Mouse (Mus musculus) small intestine, adult 2 months (tissue): ENCODE results near the gene E130308A19Rik. TPM values are rescaled to one million over a fixed set of nuclear protein-coding genes. Genes with fewer than 3 reads are reported as not detected.
A peak's percentile ranks its signal among the peaks of the same experiment; 100 is the strongest.

Experiments
- H3K27ac ChIP-seq: fragments of 200-500 bp; 2 replicates; pipeline ENCODE4 v1.5.1; 2012; ENCODE audit warnings: low read depth, low read length, control low read depth, inconsistent platforms; ENCODE audit not compliant: insufficient read depth
- H3K27me3 ChIP-seq: fragments of 200-500 bp; 2 replicates; pipeline ENCODE4 v1.6.1; 2012; ENCODE audit warnings: mild to moderate bottlenecking, moderate library complexity, low read length, inconsistent platforms; ENCODE audit not compliant: control insufficient read depth, insufficient read depth
- H3K36me3 ChIP-seq: fragments of 200-500 bp; 2 replicates; pipeline ENCODE4 v1.6.1; 2012; ENCODE audit warnings: mild to moderate bottlenecking, low read length, control low read depth, inconsistent platforms; ENCODE audit not compliant: control insufficient read depth, insufficient read depth
- H3K4me1 ChIP-seq: fragments of 200-500 bp; 2 replicates; pipeline ENCODE4 v1.6.1; 2012; ENCODE audit warnings: low read length, inconsistent platforms, mixed read lengths; ENCODE audit not compliant: control insufficient read depth, insufficient read depth, insufficient read length
- H3K4me3 ChIP-seq: fragments of 200-500 bp; 2 replicates; pipeline ENCODE4 v1.5.1; 2012; ENCODE audit warnings: low read depth, mild to moderate bottlenecking, control low read depth, inconsistent platforms, low read length, moderate library complexity
- CTCF ChIP-seq: fragments of 200-500 bp; IDR thresholded peaks from 2 replicates; pipeline ENCODE4 v1.5.1; 2012; ENCODE audit warnings: low read depth, mild to moderate bottlenecking, control low read depth, inconsistent platforms, low read length, moderate library complexity, mixed read lengths; ENCODE audit not compliant: insufficient replicate concordance, insufficient read length; ENCODE audit errors: extremely low read depth
- POLR2A ChIP-seq: fragments of 200-500 bp; IDR thresholded peaks from 2 replicates; pipeline ENCODE4 v1.6.1; 2012; ENCODE audit warnings: low read depth, mild to moderate bottlenecking, control low read depth, inconsistent platforms, low read length, moderate library complexity
- WGBS: fragments of 180-500 bp; shearing (Covaris S2); methylation state at CpG from one replicate; pipeline ENCODE4 v1.1.7; 2018; 5-methylcytosine and 5-hydroxymethylcytosine counted together
- polyA plus RNA-seq: library from polyadenylated mRNA; depleted of rRNA; stranded (reverse); fragments of >200 nt; gene quantifications from 2 replicates; pipeline ENCODE4 v1.2.3, GENCODE M21; 2012

Gene E130308A19Rik
- polyA plus RNA-seq, 1 experiment, result 4.3 TPM

- no peak within 1 kb of the TSS for H3K4me3 ChIP-seq
- H3K4me1 ChIP-seq, result 0 out of 2 replicates have a peak, but pooled peaks cover 2% of the 10 kb centered on the region
- H3K27me3 ChIP-seq, result no peaks in the 10 kb centered on the region
- no peak within 1 kb of the TSS for H3K27ac ChIP-seq
- TF ChIP-seq POLR2A (no peak), CTCF (no peak)
- H3K36me3 ChIP-seq, result no peaks in the 10 kb centered on the region
Observed at GRCm38 (mm10) chr4:59801489-59801888, 175.5 kb downstream of the E130308A19Rik start, which contains the start of gene Inip. TSS of gene Inip (minus strand) at chr4:59801589.

GRCm38 (mm10) chr4:59802107-59802506 lies 176.1 kb downstream of the E130308A19Rik start:
- Histone ChIP-seq H3K27me3 (no peaks in the 10 kb centered on the region), H3K4me1 (0 out of 2 replicates have a peak, but pooled peaks cover 2% of the 10 kb centered on the region), H3K36me3 (no peaks in the 10 kb centered on the region), H3K4me3 (no peak overlapping the region), H3K27ac (no peak overlapping the region)
- WGBS, result 85% methylated on average over 6 of the region's 6 CpGs
- TF ChIP-seq POLR2A (no peak), CTCF (no peak)

- H3K4me1 ChIP-seq, result 0 out of 2 replicates have a peak, but pooled peaks cover 2% of the 10 kb centered on the region
- H3K27ac ChIP-seq, result no peak overlapping the region
- no peak for TF ChIP-seq POLR2A
- no peak for TF ChIP-seq CTCF
- WGBS, result 49% methylated on average over 4 of the region's 4 CpGs
- H3K36me3 ChIP-seq, result no peaks in the 10 kb centered on the region
- H3K27me3 ChIP-seq, result no peaks in the 10 kb centered on the region
- no peak overlapping the region for H3K4me3 ChIP-seq
Observed at GRCm38 (mm10) chr4:59802792-59803191, 176.8 kb downstream of the E130308A19Rik start.

GRCm38 (mm10) chr4:59803358-59803757 lies 177.3 kb downstream of the E130308A19Rik start:
- Histone ChIP-seq H3K27ac (no peak overlapping the region), H3K4me1 (0 out of 2 replicates have a peak, but pooled peaks cover 2% of the 10 kb centered on the region), H3K36me3 (no peaks in the 10 kb centered on the region), H3K27me3 (no peaks in the 10 kb centered on the region), H3K4me3 (no peak overlapping the region)
- 81% methylated on average over 5 of the region's 5 CpGs for WGBS
- TF ChIP-seq POLR2A, result no peak
- no peak for TF ChIP-seq CTCF

GRCm38 (mm10) chr4:59804754-59805153 lies 178.7 kb downstream of the E130308A19Rik start:
- Histone ChIP-seq H3K36me3 (no peaks in the 10 kb centered on the region), H3K4me1 (0 out of 2 replicates have a peak, but pooled peaks cover 2% of the 10 kb centered on the region), H3K27me3 (no peaks in the 10 kb centered on the region), H3K27ac (peak overlapping the region; percentile 50; the same call in 1 of the 2 replicates), H3K4me3 (no peak overlapping the region)
- WGBS, result 73% methylated on average over 1 of the region's 1 CpGs
- TF ChIP-seq CTCF (no peak), POLR2A (no peak)

GRCm38 (mm10) chr4:59805181-59805967 lies 179.4 kb downstream of the E130308A19Rik start, which contains the start of gene Snx30:
TSS of gene Snx30 (plus strand) at chr4:59805840.
- H3K27ac ChIP-seq, result peak within 1 kb of the TSS; percentile 50
- H3K4me1 ChIP-seq, result 0 out of 2 replicates have a peak, but pooled peaks cover 2% of the 10 kb centered on the region
- TF ChIP-seq POLR2A, result peak; percentile 54
- TF ChIP-seq CTCF, result no peak
- H3K4me3 ChIP-seq, result peak within 1 kb of the TSS; percentile 93
- no peaks in the 10 kb centered on the region for H3K27me3 ChIP-seq
- 5% methylated on average over 42 of the region's 45 CpGs for WGBS
- H3K36me3 ChIP-seq, result no peaks in the 10 kb centered on the region
